Mouse (Mus musculus): ENCODE measurements around the gene Carmil1. TPM values are rescaled to one million over a fixed set of nuclear protein-coding genes. Genes with fewer than 3 reads are reported as not detected.
A peak's percentile ranks its signal among the peaks of the same experiment; 100 is the strongest.

Gene Carmil1
- total RNA-seq, 4 experiments from 2014 or later: 28.4 to 37.9 (median 31.1) TPM

- no peak for DNase-seq (ENCODE audit: low spot score in 2 of 2)
These were observed 60.1 kb downstream of the Carmil1 start for GRCm38 (mm10) chr13:24220441-24220970.

- DNase-seq (ENCODE audit: low spot score in 2 of 2): no peak
These were observed 69.4 kb downstream of the Carmil1 start for GRCm38 (mm10) chr13:24211229-24211628.

GRCm38 (mm10) chr13:24206097-24206496 is 74.5 kb downstream of the Carmil1 start:
- DNase-seq (ENCODE audit: low spot score in 2 of 2): no peak

GRCm38 (mm10) chr13:24202314-24202713 is 78.3 kb downstream of the Carmil1 start:
- no peak for DNase-seq (ENCODE audit: low spot score in 2 of 2)

GRCm38 (mm10) chr13:24199861-24200543 is 80.6 kb downstream of the Carmil1 start:
- peak; percentile 12 to 48 for DNase-seq (ENCODE audit: low spot score in 2 of 2)

GRCm38 (mm10) chr13:24198396-24198924 is 82.1 kb downstream of the Carmil1 start:
- no peak for DNase-seq (ENCODE audit: low spot score in 2 of 2)

- DNase-seq (ENCODE audit: low spot score in 2 of 2): no peak
These were observed 85.2 kb downstream of the Carmil1 start for GRCm38 (mm10) chr13:24195371-24195770.

- DNase-seq (ENCODE audit: low spot score in 2 of 2): no peak
These were observed 86.6 kb downstream of the Carmil1 start for GRCm38 (mm10) chr13:24194018-24194417.

- no peak for DNase-seq (ENCODE audit: low spot score in 2 of 2)
These were observed 89.5 kb downstream of the Carmil1 start for GRCm38 (mm10) chr13:24190875-24191663.

GRCm38 (mm10) chr13:24187026-24187425 is 93.6 kb downstream of the Carmil1 start:
- no peak for DNase-seq (ENCODE audit: low spot score in 2 of 2)

- no peak for DNase-seq (ENCODE audit: low spot score in 2 of 2)
These were observed 95.0 kb downstream of the Carmil1 start for GRCm38 (mm10) chr13:24185641-24186040.

- no peak for DNase-seq (ENCODE audit: low spot score in 2 of 2)
These were observed 97.7 kb downstream of the Carmil1 start for GRCm38 (mm10) chr13:24182878-24183277.

GRCm38 (mm10) chr13:24179538-24179937 is 101.1 kb downstream of the Carmil1 start:
- DNase-seq (ENCODE audit: low spot score in 2 of 2): no peak

- no peak for DNase-seq (ENCODE audit: low spot score in 2 of 2)
These were observed 103.0 kb downstream of the Carmil1 start for GRCm38 (mm10) chr13:24177600-24177999.

GRCm38 (mm10) chr13:24176835-24177234 is 103.8 kb downstream of the Carmil1 start:
- no peak for DNase-seq (ENCODE audit: low spot score in 2 of 2)

GRCm38 (mm10) chr13:24169658-24170057 is 110.9 kb downstream of the Carmil1 start:
- no peak for DNase-seq (ENCODE audit: low spot score in 2 of 2)

GRCm38 (mm10) chr13:24163368-24163767 is 117.2 kb downstream of the Carmil1 start:
- no peak for DNase-seq (ENCODE audit: low spot score in 2 of 2)

GRCm38 (mm10) chr13:24161105-24161504 is 119.5 kb downstream of the Carmil1 start:
- no peak for DNase-seq (ENCODE audit: low spot score in 2 of 2)

GRCm38 (mm10) chr13:24159972-24160371 is 120.6 kb downstream of the Carmil1 start:
- no peak for DNase-seq (ENCODE audit: low spot score in 2 of 2)

- no peak for DNase-seq (ENCODE audit: low spot score in 2 of 2)
These were observed 121.2 kb downstream of the Carmil1 start for GRCm38 (mm10) chr13:24159190-24159965.

- peak in 1 of 2 experiments; percentile 38 for DNase-seq (ENCODE audit: low spot score in 2 of 2)
These were observed 123.0 kb downstream of the Carmil1 start for GRCm38 (mm10) chr13:24157560-24158011.

Data from left cerebral cortex, adult 8-10 months (tissue).